Mouse (Mus musculus): Measurements from ENCODE around the gene Stard13.

DNA sequence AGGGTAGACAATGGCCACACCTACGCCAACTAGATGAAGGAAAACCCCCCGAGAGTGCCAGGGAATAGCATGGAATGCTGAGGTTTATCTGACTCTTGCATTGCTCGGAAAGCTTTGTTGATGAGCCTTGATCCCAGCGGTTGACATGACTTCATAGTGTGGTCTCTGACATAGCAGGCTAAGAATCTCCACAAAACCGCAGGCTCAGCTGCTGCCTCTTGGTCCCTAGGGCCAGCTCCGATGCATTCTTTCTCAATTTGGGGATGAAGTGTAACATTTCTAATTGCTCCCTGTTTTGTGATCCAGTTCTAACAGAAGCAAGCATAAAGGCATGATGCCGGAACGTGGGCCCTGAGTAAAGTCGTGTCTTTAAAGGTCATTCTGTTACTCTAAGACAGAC, 120.9 kb downstream of the Stard13 start:
- TF ChIP-seq POLR2A (IDR thresholded peaks at IDR 0.05; ENCODE audit: borderline replicate concordance, low read depth, low read length) = no peak
- TF ChIP-seq CTCF (IDR thresholded peaks at IDR 0.05; ENCODE audit: low read depth, low read length) = no peak
